Mouse (Mus musculus) lung, embryonic 16.5 days (tissue): ENCODE measurements around the gene Ddr1. TPM values are rescaled to one million over a fixed set of nuclear protein-coding genes. Genes with fewer than 3 reads are reported as not detected.

Source experiments
- ATAC-seq: fragments of 200-750 bp; cut with Nextera tagmentation; 2 replicates; pipeline ENCODE4 v1.8.0; 2017; ENCODE audit warnings: low read depth, mild to moderate bottlenecking, moderate library complexity
- H3K27ac ChIP-seq: fragments of 300-500 bp; sonication (generic); 2 replicates; pipeline ENCODE4 v1.5.1; 2014; ENCODE audit warnings: mild to moderate bottlenecking, control low read depth, low read length
- H3K27me3 ChIP-seq: fragments of 300-500 bp; sonication (generic); 2 replicates; pipeline ENCODE4 v1.6.1; 2014; ENCODE audit warnings: low read depth, low read length, mixed read lengths; ENCODE audit not compliant: control insufficient read depth, insufficient read depth
- H3K36me3 ChIP-seq: fragments of 300-500 bp; sonication (generic); 2 replicates; pipeline ENCODE4 v1.6.1; 2014; ENCODE audit warnings: low read length; ENCODE audit not compliant: control insufficient read depth, insufficient read depth
- H3K4me1 ChIP-seq: fragments of 300-500 bp; sonication (generic); replicated peaks from 2 replicates; pipeline ENCODE4 v1.6.1; 2014; ENCODE audit warnings: low read length, mixed read lengths; ENCODE audit not compliant: control insufficient read depth, insufficient read depth
- H3K4me2 ChIP-seq: fragments of 300-500 bp; sonication (generic); 2 replicates; pipeline ENCODE4 v1.6.1; 2014; ENCODE audit warnings: low read depth, low read length, control low read depth
- H3K4me3 ChIP-seq: fragments of 300-500 bp; sonication (generic); 2 replicates; pipeline ENCODE4 v1.5.1; 2014; ENCODE audit warnings: mild to moderate bottlenecking, low read length, control low read depth
- H3K9ac ChIP-seq: fragments of 300-500 bp; sonication (generic); 2 replicates; pipeline ENCODE4 v1.6.1; 2014; ENCODE audit warnings: low read length, control low read depth
- H3K9me3 ChIP-seq: fragments of 300-500 bp; sonication (generic); 2 replicates; pipeline ENCODE4 v1.6.1; 2016; ENCODE audit warnings: low read length; ENCODE audit not compliant: control insufficient read depth
- WGBS: fragments of 180-500 bp; shearing (Covaris S2); extraction: QIAGEN DNeasy Blood & Tissue Kit; methylation state at CpG from one replicate; pipeline ENCODE4 v1.1.7; 2014; 5-methylcytosine and 5-hydroxymethylcytosine counted together
- polyA plus RNA-seq: library from polyadenylated mRNA; unstranded; fragments of >200 nt; fragmentation: Nextera tagmentation; extraction: Ambion mirVana; gene quantifications from 2 replicates; pipeline ENCODE4 v1.2.1, GENCODE M21; 2015

Gene Ddr1
- polyA plus RNA-seq, 1 experiment from 2014 or later: 50.5 TPM

- H3K4me2 ChIP-seq: no peak overlapping the region
- no peak overlapping the region for H3K27ac ChIP-seq
- no peaks in the 10 kb centered on the region for H3K36me3 ChIP-seq
- H3K27me3 ChIP-seq: no peaks in the 10 kb centered on the region
- 66% methylated on average over 7 of the region's 7 CpGs for WGBS
- no peak overlapping the region for H3K9ac ChIP-seq
- no peak for ATAC-seq
- H3K4me3 ChIP-seq: no peak overlapping the region
- peaks cover 28% of the 10 kb centered on the region for H3K4me1 ChIP-seq
- no peaks in the 10 kb centered on the region for H3K9me3 ChIP-seq
These were observed 3.5 kb upstream of the Ddr1 start for GRCm38 (mm10) chr17:35707929-35708328.

GRCm38 (mm10) chr17:35705836-35706235 lies 1.4 kb upstream of the Ddr1 start:
- no peak overlapping the region for H3K9ac ChIP-seq
- no peaks in the 10 kb centered on the region for H3K27me3 ChIP-seq
- H3K9me3 ChIP-seq: no peaks in the 10 kb centered on the region
- ATAC-seq: no peak
- peaks cover 36% of the 10 kb centered on the region for H3K4me1 ChIP-seq
- H3K27ac ChIP-seq: no peak overlapping the region
- H3K4me3 ChIP-seq: no peak overlapping the region
- no peaks in the 10 kb centered on the region for H3K36me3 ChIP-seq
- H3K4me2 ChIP-seq: no peak overlapping the region
- 31% methylated on average over 4 of the region's 4 CpGs for WGBS

- Histone ChIP-seq H3K4me3 (peak overlapping the region; percentile 32), H3K4me2 (peak overlapping the region; percentile 54), H3K27me3 (no peaks in the 10 kb centered on the region), H3K36me3 (no peaks in the 10 kb centered on the region), H3K4me1 (peaks cover 37% of the 10 kb centered on the region), H3K27ac (peak overlapping the region; percentile 82), H3K9me3 (no peaks in the 10 kb centered on the region), H3K9ac (peak overlapping the region; percentile 48)
- ATAC-seq: no peak
- 4% methylated on average over 14 of the region's 14 CpGs for WGBS
These were observed 610 bp downstream of the Ddr1 start for GRCm38 (mm10) chr17:35703751-35704271.

- no peak overlapping the region for H3K9ac ChIP-seq
- no peaks in the 10 kb centered on the region for H3K27me3 ChIP-seq
- 0 out of 2 replicates have a peak overlapping the region, but pooled peaks have one; percentile 77 for H3K4me2 ChIP-seq
- WGBS: 12% methylated on average over 2 of the region's 2 CpGs
- H3K4me3 ChIP-seq: no peak overlapping the region
- H3K9me3 ChIP-seq: no peaks in the 10 kb centered on the region
- ATAC-seq: no peak
- peaks cover 43% of the 10 kb centered on the region for H3K4me1 ChIP-seq
- no peak overlapping the region for H3K27ac ChIP-seq
- no peaks in the 10 kb centered on the region for H3K36me3 ChIP-seq
These were observed 1.4 kb downstream of the Ddr1 start for GRCm38 (mm10) chr17:35703065-35703464.

GRCm38 (mm10) chr17:35702605-35703004 lies 1.8 kb downstream of the Ddr1 start:
- Histone ChIP-seq H3K4me2 (peak overlapping the region; percentile 77), H3K9me3 (no peaks in the 10 kb centered on the region), H3K4me3 (peak overlapping the region; percentile 70), H3K9ac (peak overlapping the region; percentile 88), H3K27me3 (no peaks in the 10 kb centered on the region), H3K27ac (peak overlapping the region; percentile 99), H3K4me1 (peaks cover 48% of the 10 kb centered on the region), H3K36me3 (no peaks in the 10 kb centered on the region)
- no peak for ATAC-seq
- WGBS: 12% methylated on average over 4 of the region's 4 CpGs

GRCm38 (mm10) chr17:35701978-35702461 lies 2.4 kb downstream of the Ddr1 start:
- WGBS: 4% methylated on average over 16 of the region's 16 CpGs
- peak; percentile 41 for ATAC-seq
- peak overlapping the region; percentile 77 for H3K4me2 ChIP-seq
- no peaks in the 10 kb centered on the region for H3K9me3 ChIP-seq
- no peaks in the 10 kb centered on the region for H3K27me3 ChIP-seq
- H3K4me3 ChIP-seq: peak overlapping the region; percentile 70
- no peaks in the 10 kb centered on the region for H3K36me3 ChIP-seq
- H3K4me1 ChIP-seq: peaks cover 54% of the 10 kb centered on the region
- peak overlapping the region; percentile 88 for H3K9ac ChIP-seq
- H3K27ac ChIP-seq: peak overlapping the region; percentile 99

GRCm38 (mm10) chr17:35701203-35701977 lies 3.0 kb downstream of the Ddr1 start:
- H3K9ac ChIP-seq: peak overlapping the region; percentile 88
- no peaks in the 10 kb centered on the region for H3K36me3 ChIP-seq
- peak overlapping the region; percentile 99 for H3K27ac ChIP-seq
- H3K27me3 ChIP-seq: no peaks in the 10 kb centered on the region
- peak overlapping the region; percentile 77 for H3K4me2 ChIP-seq
- peaks cover 60% of the 10 kb centered on the region for H3K4me1 ChIP-seq
- ATAC-seq: no peak
- 3% methylated on average over 16 of the region's 16 CpGs for WGBS
- no peaks in the 10 kb centered on the region for H3K9me3 ChIP-seq
- peak overlapping the region; percentile 70 for H3K4me3 ChIP-seq

- H3K36me3 ChIP-seq: no peaks in the 10 kb centered on the region; the same call in 1 of the 2 replicates
- ATAC-seq: peak; percentile 82
- peaks cover 60% of the 10 kb centered on the region for H3K4me1 ChIP-seq
- peak overlapping the region; percentile 99 for H3K27ac ChIP-seq
- 1% methylated on average over 33 of the region's 66 CpGs for WGBS
- no peaks in the 10 kb centered on the region for H3K27me3 ChIP-seq
- peak overlapping the region; percentile 88 for H3K9ac ChIP-seq
- peak overlapping the region; percentile 70 for H3K4me3 ChIP-seq
- H3K4me2 ChIP-seq: peak overlapping the region; percentile 77
- H3K9me3 ChIP-seq: peaks cover 1% of the 10 kb centered on the region
These were observed 4.0 kb downstream of the Ddr1 start for GRCm38 (mm10) chr17:35700371-35700961.

GRCm38 (mm10) chr17:35699919-35700318 lies 4.5 kb downstream of the Ddr1 start:
- H3K4me3 ChIP-seq: peak overlapping the region; percentile 70
- ATAC-seq: peak; percentile 34
- WGBS: 3% methylated on average over 19 of the region's 19 CpGs
- peak overlapping the region; percentile 88 for H3K9ac ChIP-seq
- H3K9me3 ChIP-seq: peaks cover 3% of the 10 kb centered on the region
- peaks cover 57% of the 10 kb centered on the region for H3K4me1 ChIP-seq
- peak overlapping the region; percentile 77 for H3K4me2 ChIP-seq
- H3K27me3 ChIP-seq: no peaks in the 10 kb centered on the region
- no peaks in the 10 kb centered on the region; the same call in 1 of the 2 replicates for H3K36me3 ChIP-seq
- peak overlapping the region; percentile 99 for H3K27ac ChIP-seq
